Mouse (Mus musculus) olfactory bulb, adult 2 months (tissue): ENCODE data around the gene Stk10. TPM values are rescaled to one million over a fixed set of nuclear protein-coding genes. Genes with fewer than 3 reads are reported as not detected.

Source experiments
- H3K27ac ChIP-seq: fragments of 200-500 bp; 2 replicates; pipeline ENCODE4 v1.5.1; 2012; ENCODE audit warnings: low read depth, low read length; ENCODE audit not compliant: insufficient read depth
- H3K4me1 ChIP-seq: fragments of 200-500 bp; 2 replicates; pipeline ENCODE4 v1.6.1; 2012; ENCODE audit warnings: low read length; ENCODE audit not compliant: control insufficient read depth, insufficient read depth
- H3K4me3 ChIP-seq: fragments of 200-500 bp; 2 replicates; pipeline ENCODE4 v1.5.1; 2012; ENCODE audit warnings: mild to moderate bottlenecking, low read depth, low read length, moderate library complexity; ENCODE audit not compliant: insufficient read depth
- CTCF ChIP-seq: fragments of 200-500 bp; IDR thresholded peaks from 2 replicates; pipeline ENCODE4 v1.5.1; 2012; ENCODE audit warnings: low read depth, mild to moderate bottlenecking, low read length, moderate library complexity; ENCODE audit not compliant: insufficient read depth
- POLR2A ChIP-seq: fragments of 200-500 bp; IDR thresholded peaks from 2 replicates; pipeline ENCODE4 v1.6.1; 2012; ENCODE audit warnings: mild to moderate bottlenecking, low read depth, low read length, moderate library complexity; ENCODE audit not compliant: insufficient read depth
- WGBS: fragments of 180-500 bp; shearing (Covaris S2); methylation state at CpG from one replicate; pipeline ENCODE4 v1.1.7; 2018; 5-methylcytosine and 5-hydroxymethylcytosine counted together
- polyA plus RNA-seq: library from polyadenylated mRNA; stranded (reverse); fragments of >200 nt; gene quantifications from 2 replicates; pipeline ENCODE4 v1.2.4, GENCODE M21; 2012; ENCODE audit warnings: low replicate concordance; ENCODE audit not compliant: missing spikeins, insufficient read depth, insufficient read length

Gene Stk10
- polyA plus RNA-seq, 1 experiment, result not detected

DNA sequence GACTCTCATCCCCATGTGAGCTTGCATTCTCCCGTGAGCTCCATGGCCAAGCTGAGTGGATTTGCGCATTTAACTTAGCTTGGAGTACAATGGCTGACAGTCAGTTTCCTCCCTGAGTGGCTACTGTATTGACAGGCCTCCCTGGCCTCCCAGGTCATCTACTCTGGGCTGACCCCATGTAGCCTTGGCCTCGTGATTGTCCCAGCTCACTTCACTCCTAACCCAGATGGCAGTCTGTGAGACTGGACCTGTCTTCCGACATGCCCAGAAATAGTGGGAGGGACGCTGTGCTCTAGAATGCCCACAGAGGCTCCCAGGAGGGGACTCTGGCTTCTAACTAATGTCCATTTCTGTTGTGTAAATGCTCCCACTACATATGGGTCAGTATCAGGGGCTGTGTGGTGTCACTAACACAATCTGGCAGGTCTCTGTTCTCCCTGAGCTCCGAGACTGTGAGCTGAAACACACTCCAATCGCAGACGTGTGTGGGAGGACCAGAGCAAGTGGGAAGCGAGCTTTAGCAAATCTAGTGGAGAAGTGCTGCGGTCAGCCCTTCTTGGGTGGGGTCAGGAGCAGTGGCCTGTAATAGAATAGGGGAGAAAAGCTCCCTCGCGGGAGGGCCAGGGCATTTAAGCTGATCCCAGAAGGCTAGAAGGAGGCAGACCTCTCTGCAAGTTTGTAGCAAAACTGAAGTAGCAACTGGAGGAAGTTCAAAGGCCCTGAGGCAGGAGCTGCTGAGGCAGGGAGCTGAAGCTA is 27.1 kb downstream of the Stk10 start:
- TF ChIP-seq POLR2A, result no peak
- TF ChIP-seq CTCF, result no peak
- 91% methylated on average over 12 of the region's 12 CpGs for WGBS
- Histone ChIP-seq H3K27ac (no peak overlapping the region), H3K4me1 (peaks cover 5% of the 10 kb centered on the region; the same call in 1 of the 2 replicates), H3K4me3 (no peak overlapping the region)

DNA sequence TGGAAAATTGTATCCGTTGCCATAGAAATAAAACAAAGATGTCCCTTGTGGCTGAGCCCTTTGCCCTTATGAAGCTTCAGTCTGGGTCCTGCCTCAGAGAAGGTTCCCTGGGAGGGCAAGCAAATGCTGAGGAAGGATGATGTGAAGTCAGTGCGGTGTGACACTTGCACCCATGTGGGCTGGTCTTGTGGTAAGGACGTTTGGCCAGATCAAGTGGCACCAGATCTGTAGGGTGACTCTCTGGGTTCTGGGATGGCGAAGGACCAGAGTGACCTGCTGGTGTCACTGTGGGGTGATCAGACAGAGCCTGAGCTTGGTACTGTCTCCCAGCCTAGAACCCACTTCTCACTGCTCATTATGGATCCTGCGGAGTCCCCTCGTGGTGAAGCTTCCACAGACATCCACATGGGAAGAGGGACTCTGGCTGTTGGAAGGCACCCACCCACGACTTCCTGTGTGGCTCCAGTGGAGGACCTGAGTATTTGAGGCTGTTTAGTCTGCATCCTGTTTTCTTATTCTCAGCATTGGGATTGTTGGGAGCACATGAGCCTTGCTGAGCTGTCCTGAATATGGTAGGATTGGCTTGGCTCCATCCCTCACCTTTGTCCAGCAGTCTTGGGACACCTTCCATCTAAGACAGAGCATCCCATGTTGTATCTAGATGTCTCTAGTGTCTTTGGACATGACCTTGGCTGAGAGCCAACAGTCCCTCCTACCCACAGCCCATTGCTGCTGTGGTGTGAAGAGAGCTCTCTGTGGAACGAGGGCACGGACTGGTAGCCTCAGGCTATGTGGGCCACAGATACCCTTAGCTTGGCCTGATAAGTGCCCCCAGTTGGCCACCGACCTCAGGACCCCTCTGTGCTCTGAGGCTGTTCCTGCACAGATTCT is 28.6 kb downstream of the Stk10 start:
- WGBS, result 81% methylated on average over 10 of the region's 10 CpGs
- H3K27ac ChIP-seq, result no peak overlapping the region
- no peak for TF ChIP-seq POLR2A
- TF ChIP-seq CTCF, result no peak
- H3K4me3 ChIP-seq, result no peak overlapping the region
- peaks cover 5% of the 10 kb centered on the region; the same call in 1 of the 2 replicates for H3K4me1 ChIP-seq

DNA sequence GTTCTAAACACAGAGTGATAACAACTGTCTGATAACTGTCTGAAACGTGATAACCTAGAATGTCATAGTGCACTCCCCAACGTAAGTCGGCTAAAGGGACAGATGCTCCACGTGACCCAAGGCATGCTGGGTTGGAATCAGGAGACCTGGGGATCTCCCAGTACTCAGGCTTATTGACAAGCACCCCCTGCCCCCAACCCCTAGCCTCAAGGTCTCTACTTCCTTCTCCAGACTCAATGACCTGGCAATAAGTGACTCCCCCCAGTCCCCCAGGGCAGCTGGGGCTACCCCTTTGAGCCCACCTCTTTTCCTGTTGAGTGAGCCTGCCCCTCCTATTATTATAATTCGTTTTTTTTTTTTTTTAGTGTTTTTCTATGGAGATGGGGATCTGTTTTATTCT is 29.6 kb downstream of the Stk10 start:
- no peak overlapping the region for H3K4me3 ChIP-seq
- TF ChIP-seq POLR2A, result no peak
- no peak for TF ChIP-seq CTCF
- 82% methylated on average over 5 of the region's 5 CpGs for WGBS
- no peak overlapping the region for H3K27ac ChIP-seq
- peaks cover 5% of the 10 kb centered on the region; the same call in 1 of the 2 replicates for H3K4me1 ChIP-seq

DNA sequence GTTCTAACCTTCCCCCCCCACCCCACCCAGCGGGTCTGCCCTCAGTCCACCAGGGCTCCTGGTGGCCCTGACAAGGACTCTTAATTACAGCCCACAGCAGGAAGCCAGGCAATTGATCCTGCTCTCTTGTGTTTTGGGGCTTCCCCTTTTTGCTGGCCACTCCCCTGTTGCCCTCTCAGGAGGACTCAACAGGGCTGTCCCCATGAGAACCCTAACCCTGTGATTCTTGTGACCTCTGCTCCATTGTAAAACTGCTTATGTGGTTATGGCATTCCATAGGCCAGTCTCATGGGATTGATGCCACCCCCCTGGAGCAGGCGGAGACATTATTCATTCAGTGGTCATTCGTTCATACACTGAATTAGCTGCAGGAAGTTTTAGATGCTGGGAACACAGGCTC is 30.6 kb downstream of the Stk10 start:
- peaks cover 5% of the 10 kb centered on the region; the same call in 1 of the 2 replicates for H3K4me1 ChIP-seq
- WGBS, result 80% methylated on average over 3 of the region's 3 CpGs
- no peak overlapping the region for H3K27ac ChIP-seq
- H3K4me3 ChIP-seq, result no peak overlapping the region
- TF ChIP-seq POLR2A (no peak), CTCF (no peak)

DNA sequence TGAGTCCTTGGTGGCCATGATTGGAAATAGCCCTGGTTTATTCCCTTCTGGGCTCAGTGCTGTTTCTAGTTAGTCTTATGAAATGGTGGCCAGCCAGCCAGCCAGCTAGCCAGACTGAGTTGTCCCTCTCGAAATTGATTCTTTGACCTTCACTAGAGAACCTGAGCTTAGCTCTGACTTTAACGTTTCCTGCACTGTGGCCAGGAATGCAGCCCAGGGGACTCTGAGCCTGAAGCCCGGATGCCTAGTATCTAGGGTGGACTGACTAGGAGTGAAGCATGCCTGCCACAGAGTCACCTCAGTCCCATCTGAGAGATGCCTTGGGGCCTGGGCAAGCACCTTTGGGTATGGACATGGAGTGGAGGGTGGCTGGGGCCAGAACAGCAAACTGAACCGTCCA is 31.5 kb downstream of the Stk10 start:
- peaks cover 5% of the 10 kb centered on the region; the same call in 1 of the 2 replicates for H3K4me1 ChIP-seq
- no peak overlapping the region for H3K4me3 ChIP-seq
- WGBS, result 86% methylated on average over 4 of the region's 4 CpGs
- H3K27ac ChIP-seq, result no peak overlapping the region
- no peak for TF ChIP-seq POLR2A
- TF ChIP-seq CTCF, result no peak

DNA sequence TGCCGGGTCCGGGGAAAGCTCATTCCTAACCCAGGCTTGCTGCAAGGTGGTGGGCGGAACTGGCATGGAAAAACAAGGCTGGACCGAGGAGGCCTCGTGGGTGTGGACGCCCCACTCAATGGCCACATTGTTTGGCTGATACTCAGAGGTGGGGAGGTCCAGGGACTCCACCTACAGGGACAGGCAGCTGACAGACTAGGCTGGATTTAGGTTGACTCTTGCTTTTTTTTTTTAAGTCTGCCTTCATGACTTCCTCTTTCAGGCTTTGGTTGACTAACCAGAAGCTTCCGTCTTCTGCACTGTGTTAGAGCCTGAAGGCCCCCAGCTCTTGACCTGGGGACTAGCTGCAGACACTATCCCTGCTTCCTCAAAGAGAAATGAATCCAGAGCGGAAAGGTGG is 32.0 kb downstream of the Stk10 start:
- TF ChIP-seq CTCF (no peak), POLR2A (no peak)
- H3K4me3 ChIP-seq, result no peak overlapping the region
- WGBS, result 75% methylated on average over 8 of the region's 8 CpGs
- H3K4me1 ChIP-seq, result peaks cover 5% of the 10 kb centered on the region; the same call in 1 of the 2 replicates
- H3K27ac ChIP-seq, result no peak overlapping the region

DNA sequence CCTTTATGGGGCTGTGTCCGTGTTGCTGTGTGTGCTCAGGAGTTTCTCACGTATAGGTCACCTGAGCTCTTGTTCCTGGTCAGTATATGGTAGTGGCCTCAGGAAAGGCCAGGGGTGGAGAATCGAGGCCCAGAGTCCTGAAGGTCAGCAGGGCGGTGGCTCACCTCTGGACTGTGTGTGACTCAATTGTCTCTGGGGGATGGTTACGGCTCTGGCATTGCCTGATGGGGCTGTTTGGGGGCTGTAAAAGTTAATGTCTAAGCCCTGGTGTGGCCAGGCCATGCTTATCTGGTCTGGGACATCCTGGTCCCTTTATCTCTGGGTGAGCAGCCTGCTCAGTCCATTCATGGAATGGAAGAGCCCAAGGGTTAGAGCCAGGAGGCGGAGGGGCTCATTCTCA is 33.1 kb downstream of the Stk10 start:
- 97% methylated on average over 6 of the region's 6 CpGs for WGBS
- H3K4me3 ChIP-seq, result no peak overlapping the region
- no peak for TF ChIP-seq POLR2A
- TF ChIP-seq CTCF, result no peak
- peaks cover 5% of the 10 kb centered on the region; the same call in 1 of the 2 replicates for H3K4me1 ChIP-seq
- no peak overlapping the region for H3K27ac ChIP-seq

DNA sequence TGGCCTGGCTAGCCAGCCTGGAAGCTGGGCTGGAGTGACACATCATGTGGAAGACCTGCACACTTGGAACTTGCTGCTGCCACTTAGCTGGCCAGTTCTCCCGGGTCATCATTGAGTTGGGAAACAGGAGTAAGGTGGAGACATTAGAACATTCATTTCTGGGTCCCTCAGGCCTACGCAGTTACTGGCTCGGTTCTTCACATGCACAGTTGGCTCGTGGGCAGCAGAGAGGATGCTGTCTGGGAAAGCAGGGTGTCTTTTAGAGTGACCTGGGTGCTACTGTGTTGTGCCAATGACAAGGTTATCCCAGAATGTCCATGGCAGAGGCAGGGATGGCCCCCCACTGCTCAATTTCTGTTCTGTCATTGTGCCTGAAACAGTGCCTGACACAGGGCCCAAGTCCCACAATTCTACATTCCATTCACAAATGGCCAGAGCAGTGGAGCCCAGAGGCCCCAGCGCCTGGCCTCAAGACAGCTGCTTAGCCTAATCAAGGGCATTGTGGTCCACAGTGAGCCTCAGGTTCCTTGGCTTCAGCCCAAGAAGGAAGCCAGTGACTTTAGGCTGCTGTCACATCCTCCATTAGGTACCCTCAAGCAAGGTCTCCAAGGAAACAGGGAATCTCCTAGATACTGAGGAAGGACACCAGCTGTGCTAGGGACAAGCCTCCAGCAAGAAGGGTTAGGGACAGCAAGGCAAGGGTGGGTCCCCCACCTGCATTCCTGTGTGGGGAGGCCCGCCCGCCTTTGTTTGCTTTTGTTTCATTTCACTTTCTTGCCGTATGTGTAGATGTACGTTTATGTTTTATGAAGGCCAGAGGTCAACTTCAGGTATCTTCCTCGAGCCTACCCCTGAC is 34.1 kb downstream of the Stk10 start:
- Histone ChIP-seq H3K27ac (no peak overlapping the region), H3K4me3 (no peak overlapping the region), H3K4me1 (0 out of 2 replicates have a peak, but pooled peaks cover 2% of the 10 kb centered on the region)
- no peak for TF ChIP-seq POLR2A
- no peak for TF ChIP-seq CTCF
- 88% methylated on average over 10 of the region's 10 CpGs for WGBS

DNA sequence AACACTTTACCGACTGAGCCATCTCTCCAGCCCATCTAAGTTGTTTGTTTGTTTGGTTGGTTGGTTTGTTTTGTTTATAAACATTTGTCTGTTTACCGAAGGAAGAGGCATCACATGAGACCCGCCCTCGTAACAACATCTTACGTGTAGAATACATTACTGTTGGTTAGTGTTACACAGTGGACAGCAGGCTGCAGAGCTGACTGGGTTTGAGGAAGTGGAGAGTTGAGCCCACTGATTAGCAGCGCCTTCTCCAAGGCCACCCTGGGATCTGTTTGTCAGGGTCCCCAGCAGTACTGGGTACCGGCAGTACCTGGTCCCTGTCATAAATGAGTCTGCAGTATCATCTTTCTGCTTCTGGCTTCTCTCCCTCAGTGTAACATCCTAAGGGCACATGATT is 35.0 kb downstream of the Stk10 start:
- no peak for TF ChIP-seq POLR2A
- no peak for TF ChIP-seq CTCF
- WGBS, result 91% methylated on average over 7 of the region's 7 CpGs

More for the DNA sequence above, 35.0 kb downstream of the Stk10 start:
- no peak overlapping the region for H3K4me3 ChIP-seq
- H3K4me1 ChIP-seq, result 0 out of 2 replicates have a peak, but pooled peaks cover 2% of the 10 kb centered on the region
- no peak overlapping the region for H3K27ac ChIP-seq
